16 mouse cellular contexts compared by ENCODE assay signal in genomic region chr12:80654659-80655025, GRCm38 (mm10). TPM values are rescaled to one million over a fixed set of nuclear protein-coding genes. Genes with fewer than 3 reads are reported as not detected.
DNase-seq lines count a peak whose midpoint lies in the region; ATAC-seq and TF ChIP-seq lines count a peak whose summit lies in the region.
"Had no signal": no experiment of that assay in that cellular context is flagged by ENCODE, and none has a peak within 500 bp of the region (broad histone marks: within the 10 kb centered on the region; RNA-seq: fewer than 3 reads in every experiment).

No protein-coding gene starts in this region.

- no peak overlapping the region for H3K27ac ChIP-seq in heart, embryonic 11.5 days (ENCODE audit: low read depth, low read length)
- H3K27ac ChIP-seq in lung, postnatal 0 days (ENCODE audit: low read length) = peak overlapping the region; percentile 76
- peak overlapping the region; percentile 3; the same call in 1 of the 2 replicates for H3K27ac ChIP-seq in stomach, embryonic 15.5 days
- H3K27ac ChIP-seq: embryonic facial prominence, embryonic 10.5 days; liver, embryonic 14.5 days had no signal

- peak; percentile 11 to 17 for DNase-seq in heart, adult 18-20 months
- peak; percentile 44 for DNase-seq in lung, postnatal 0 days (ENCODE audit: low spot score)
- DNase-seq in lung, postnatal 14 days = no peak
- DNase-seq in gonadal fat pad, adult 2 months (ENCODE audit: low read depth) = peak; percentile 72
- no peak for DNase-seq in layer of hippocampus, postnatal 10 days (ENCODE audit: low spot score in 2 of 2)
- DNase-seq: forebrain, postnatal 0 days; gastrocnemius, postnatal 25 days; layer of hippocampus, postnatal 36 days; midbrain, embryonic 14.5 days; thymus, adult 18-20 months had no signal

- no peaks in the 10 kb centered on the region for H3K27me3 ChIP-seq in heart, embryonic 11.5 days (ENCODE audit: control insufficient read depth, insufficient read depth, low read length)
- no peaks in the 10 kb centered on the region for H3K27me3 ChIP-seq in lung, postnatal 0 days (replicated peaks; ENCODE audit: insufficient read depth, low read length)
- no peaks in the 10 kb centered on the region for H3K27me3 ChIP-seq in stomach, embryonic 15.5 days (replicated peaks)

- H3K4me2 ChIP-seq in heart, embryonic 11.5 days = no peak overlapping the region
- no peak overlapping the region; the same call in 1 of the 2 replicates for H3K4me2 ChIP-seq in lung, postnatal 0 days (replicated peaks; ENCODE audit: low read depth, low read length)
- no peak overlapping the region for H3K4me2 ChIP-seq in stomach, embryonic 15.5 days

- no peak for TF ChIP-seq CTCF in lung, postnatal 0 days (IDR thresholded peaks at IDR 0.05)

- 86% methylated on average over 3 of the region's 3 CpGs for WGBS in heart, embryonic 11.5 days (ENCODE audit: insufficient replicate concordance)
- WGBS in lung, postnatal 0 days = 53% methylated on average over 3 of the region's 3 CpGs
- WGBS in stomach, embryonic 15.5 days = 74% methylated on average over 3 of the region's 3 CpGs

- ATAC-seq in heart, embryonic 11.5 days (replicated peaks; ENCODE audit: insufficient number of reproducible peaks, low FRiP score, low TSS enrichment) = no peak
- ATAC-seq in lung, postnatal 0 days = peak; percentile 39; the same call in 1 of the 2 replicates
- peak; percentile 70 for ATAC-seq in stomach, embryonic 15.5 days (ENCODE audit: insufficient read depth, low FRiP score, low read depth)
- no peak for ATAC-seq in inflammation-experienced regulatory T-cells, adult 6 months
- ATAC-seq: forebrain, postnatal 0 days had no signal

- no peaks in the 10 kb centered on the region for H3K36me3 ChIP-seq in heart, embryonic 11.5 days (ENCODE audit: control insufficient read depth, insufficient read depth, low read length)
- no peaks in the 10 kb centered on the region for H3K36me3 ChIP-seq in lung, postnatal 0 days (ENCODE audit: insufficient read depth, low read length)
- H3K36me3 ChIP-seq in stomach, embryonic 15.5 days = no peaks in the 10 kb centered on the region

- no peaks in the 10 kb centered on the region for H3K4me1 ChIP-seq in heart, embryonic 11.5 days (ENCODE audit: control insufficient read depth, insufficient read depth, low read length)
- peaks cover 9% of the 10 kb centered on the region; the same call in 1 of the 2 replicates for H3K4me1 ChIP-seq in lung, postnatal 0 days (ENCODE audit: insufficient read depth, low read depth, low read length)
- no peaks in the 10 kb centered on the region for H3K4me1 ChIP-seq in stomach, embryonic 15.5 days
- H3K4me1 ChIP-seq: embryonic facial prominence, embryonic 10.5 days had no signal

- TF ChIP-seq EP300 in lung, postnatal 0 days (IDR thresholded peaks at IDR 0.05) = no peak

- H3K9me3 ChIP-seq in heart, embryonic 11.5 days (replicated peaks; ENCODE audit: control insufficient read depth, low read length) = no peaks in the 10 kb centered on the region
- no peaks in the 10 kb centered on the region for H3K9me3 ChIP-seq in lung, postnatal 0 days (ENCODE audit: low read length)
- H3K9me3 ChIP-seq in stomach, embryonic 15.5 days = no peaks in the 10 kb centered on the region
- H3K9me3 ChIP-seq: embryonic facial prominence, embryonic 10.5 days had no signal

- no peak overlapping the region for H3K4me3 ChIP-seq in heart, embryonic 11.5 days (ENCODE audit: low read depth, low read length)
- no peak overlapping the region for H3K4me3 ChIP-seq in lung, postnatal 0 days (ENCODE audit: low read depth, low read length)
- no peak overlapping the region for H3K4me3 ChIP-seq in stomach, embryonic 15.5 days (replicated peaks)
- H3K4me3 ChIP-seq: embryonic facial prominence, embryonic 10.5 days had no signal

- H3K9ac ChIP-seq in heart, embryonic 11.5 days (ENCODE audit: low read depth, low read length) = no peak overlapping the region
- no peak overlapping the region for H3K9ac ChIP-seq in lung, postnatal 0 days (replicated peaks; ENCODE audit: low read depth)
- no peak overlapping the region for H3K9ac ChIP-seq in stomach, embryonic 15.5 days
- H3K9ac ChIP-seq: forebrain, postnatal 0 days; liver, embryonic 14.5 days had no signal

RNA-seq across cellular contexts. Expression of gene Erh, which starts 10.5 kb away (rescaled TPM):
- 10 to 100 TPM; 25.2 to 26.9 TPM for total RNA-seq in heart, adult 18-20 months (2021)
- 169 and 202 TPM in 2 replicates for polyA plus RNA-seq in heart, embryonic 11.5 days (2014; fragmentation: Nextera tagmentation; extraction: Ambion mirVana)
- polyA plus RNA-seq in lung, postnatal 0 days (2015; fragmentation: Nextera tagmentation; extraction: Ambion mirVana) = 104 and 122 TPM in 2 replicates
- polyA plus RNA-seq in gonadal fat pad, adult 2 months (2012; rRNA removed) = 23.6 and 31.1 TPM in 2 replicates
- polyA plus RNA-seq in stomach, embryonic 15.5 days (2015; fragmentation: Nextera tagmentation; extraction: Ambion mirVana) = 258 and 269 TPM in 2 replicates
- polyA plus RNA-seq in inflammation-experienced regulatory T-cells, adult 6 months (2017; shearing (Covaris generic)) = 100 to 1,000 TPM; 131 to 147 (median 146) TPM
- total RNA-seq in layer of hippocampus, postnatal 10 days (2021) = 10 to 100 TPM; 74.7 to 76.8 TPM

RNA-seq across cellular contexts. Expression of gene Slc39a9, which starts 11.0 kb away (rescaled TPM):
- 10 to 100 TPM; 15.3 to 18.3 TPM for total RNA-seq in heart, adult 18-20 months (2021)
- 17.9 and 24.4 TPM in 2 replicates for polyA plus RNA-seq in heart, embryonic 11.5 days (2014; fragmentation: Nextera tagmentation; extraction: Ambion mirVana)
- 14.9 and 16.6 TPM in 2 replicates for polyA plus RNA-seq in lung, postnatal 0 days (2015; fragmentation: Nextera tagmentation; extraction: Ambion mirVana)
- polyA plus RNA-seq in gonadal fat pad, adult 2 months (2012; rRNA removed) = 45.3 and 53.0 TPM in 2 replicates
- 24.4 and 27.7 TPM in 2 replicates for polyA plus RNA-seq in stomach, embryonic 15.5 days (2015; fragmentation: Nextera tagmentation; extraction: Ambion mirVana)
- polyA plus RNA-seq in inflammation-experienced regulatory T-cells, adult 6 months (2017; shearing (Covaris generic)) = 10 to 100 TPM; 22.2 to 22.7 (median 22.5) TPM
- 10 to 100 TPM; 41.9 to 42.6 TPM for total RNA-seq in layer of hippocampus, postnatal 10 days (2021)

RNA-seq across cellular contexts. Expression of gene Plekhd1, which starts 37.7 kb away (rescaled TPM):
- total RNA-seq in heart, adult 18-20 months (2021) = under 1 TPM in 1 of 2 experiments, not detected in 1; 0.20 TPM
- polyA plus RNA-seq in heart, embryonic 11.5 days (2014; fragmentation: Nextera tagmentation; extraction: Ambion mirVana) = 0.20 and 0.67 TPM in 2 replicates
- 10.4 and 11.6 TPM in 2 replicates for polyA plus RNA-seq in lung, postnatal 0 days (2015; fragmentation: Nextera tagmentation; extraction: Ambion mirVana)
- 4.5 and 6.4 TPM in 2 replicates for polyA plus RNA-seq in gonadal fat pad, adult 2 months (2012; rRNA removed)
- polyA plus RNA-seq in stomach, embryonic 15.5 days (2015; fragmentation: Nextera tagmentation; extraction: Ambion mirVana) = 5.6 and 6.9 TPM in 2 replicates
- polyA plus RNA-seq in inflammation-experienced regulatory T-cells, adult 6 months (2017; shearing (Covaris generic)) = 1 to 10 TPM in 2 of 3 experiments, not detected in 1; 1.5 to 2.4 TPM
- 1 to 10 TPM; 6.8 to 7.4 TPM for total RNA-seq in layer of hippocampus, postnatal 10 days (2021)
- total RNA-seq: gastrocnemius, postnatal 25 days; hematopoietic stem cell, adult 5-6 weeks had no signal

Comparison
In these comparisons a context has a peak if more than half of its experiments do, and no peak if none do; other contexts are left out.
1. DNase-seq: peak in heart, adult 18-20 months (2 of 2), lung, postnatal 0 days (single experiment) and gonadal fat pad, adult 2 months (single experiment); none in lung, postnatal 14 days (single experiment) and layer of hippocampus, postnatal 10 days (0 of 2).
2. ATAC-seq: peak in lung, postnatal 0 days (single experiment) and stomach, embryonic 15.5 days (single experiment); none in heart, embryonic 11.5 days (single experiment) and inflammation-experienced regulatory T-cells, adult 6 months (single experiment).